Mouse (Mus musculus) spleen, adult 2 months (tissue): ENCODE measurements at regions not wholly inside any gene's neighbourhood (a gene's known extent, or its start where the extent isn't known, plus 50 kb on each side); places are given as distances from the start of the nearest gene placed in this dataset.

Experiments used
- CTCF ChIP-seq: fragments of 200-500 bp; IDR thresholded peaks from 2 replicates; pipeline ENCODE4 v1.5.1; 2011; ENCODE audit warnings: mild to moderate bottlenecking, inconsistent platforms; ENCODE audit not compliant: insufficient read depth, insufficient read length, insufficient replicate concordance; ENCODE audit errors: extremely low read depth
- POLR2A ChIP-seq: fragments of 200-500 bp; IDR thresholded peaks from 2 replicates; pipeline ENCODE4 v1.6.1; 2011; ENCODE audit warnings: low read depth, low read length, inconsistent platforms

GRCm38 (mm10) chr10:14215512-14215911 lies 249.6 kb downstream of the Hivep2 start:
- TF ChIP-seq CTCF = no peak
- no peak for TF ChIP-seq POLR2A
